Mouse (Mus musculus): ENCODE measurements at regions not wholly inside any gene's neighbourhood (a gene's known extent, or its start where the extent isn't known, plus 50 kb on each side); places are given as distances from the start of the nearest gene placed in this dataset.

GRCm38 (mm10) chr7:137723361-137724040 is 286.1 kb downstream of the Glrx3 start:
- Histone ChIP-seq H3K9ac (no peak overlapping the region), H3K36me3 (replicated peaks; ENCODE audit: control insufficient read depth, insufficient read depth) (no peaks in the 10 kb centered on the region), H3K9me3 (ENCODE audit: control insufficient read depth, low read length) (no peaks in the 10 kb centered on the region), H3K4me1 (replicated peaks; ENCODE audit: control insufficient read depth, insufficient read depth, low read length) (0 out of 2 replicates have a peak, but pooled peaks cover 14% of the 10 kb centered on the region), H3K27me3 (ENCODE audit: control insufficient read depth, insufficient read depth, low read length) (no peaks in the 10 kb centered on the region), H3K4me3 (replicated peaks; ENCODE audit: low read length) (no peak overlapping the region), H3K27ac (no peak overlapping the region), H3K4me2 (replicated peaks) (no peak overlapping the region)
- peak; percentile 55 for DNase-seq (ENCODE audit: low spot score)
- WGBS: 56% methylated on average over 7 of the region's 7 CpGs
- ATAC-seq (ENCODE audit: low FRiP score): peak; percentile 80; the same call in 1 of the 2 replicates

GRCm38 (mm10) chr7:137726031-137726430 is 288.6 kb downstream of the Glrx3 start:
- no peaks in the 10 kb centered on the region for H3K9me3 ChIP-seq (ENCODE audit: control insufficient read depth, low read length)
- H3K36me3 ChIP-seq (replicated peaks; ENCODE audit: control insufficient read depth, insufficient read depth): no peaks in the 10 kb centered on the region
- H3K27ac ChIP-seq: no peak overlapping the region
- H3K9ac ChIP-seq: no peak overlapping the region
- WGBS: 63% methylated on average over 7 of the region's 7 CpGs
- ATAC-seq (ENCODE audit: low FRiP score): peak; percentile 34; the same call in 1 of the 2 replicates
- H3K4me3 ChIP-seq (replicated peaks; ENCODE audit: low read length): no peak overlapping the region
- H3K4me1 ChIP-seq (replicated peaks; ENCODE audit: control insufficient read depth, insufficient read depth, low read length): 0 out of 2 replicates have a peak, but pooled peaks cover 14% of the 10 kb centered on the region
- DNase-seq (ENCODE audit: low spot score): peak; percentile 41
- H3K4me2 ChIP-seq (replicated peaks): no peak overlapping the region
- H3K27me3 ChIP-seq (ENCODE audit: control insufficient read depth, insufficient read depth, low read length): no peaks in the 10 kb centered on the region

GRCm38 (mm10) chr7:137735873-137736527 is 298.6 kb downstream of the Glrx3 start:
- ATAC-seq (ENCODE audit: low FRiP score) (no peak), DNase-seq (ENCODE audit: low spot score) (no peak)
- 86% methylated on average over 5 of the region's 5 CpGs for WGBS
- Histone ChIP-seq H3K36me3 (replicated peaks; ENCODE audit: control insufficient read depth, insufficient read depth) (no peaks in the 10 kb centered on the region), H3K4me1 (replicated peaks; ENCODE audit: control insufficient read depth, insufficient read depth, low read length) (no peaks in the 10 kb centered on the region), H3K27me3 (ENCODE audit: control insufficient read depth, insufficient read depth, low read length) (no peaks in the 10 kb centered on the region), H3K9ac (no peak overlapping the region), H3K4me2 (replicated peaks) (no peak overlapping the region), H3K27ac (no peak overlapping the region), H3K9me3 (ENCODE audit: control insufficient read depth, low read length) (no peaks in the 10 kb centered on the region), H3K4me3 (replicated peaks; ENCODE audit: low read length) (no peak overlapping the region)

- no peaks in the 10 kb centered on the region for H3K9me3 ChIP-seq (ENCODE audit: control insufficient read depth, low read length)
- ATAC-seq (ENCODE audit: low FRiP score) (no peak), DNase-seq (ENCODE audit: low spot score) (no peak)
- no peaks in the 10 kb centered on the region for H3K36me3 ChIP-seq (replicated peaks; ENCODE audit: control insufficient read depth, insufficient read depth)
- H3K27ac ChIP-seq: no peak overlapping the region
- H3K9ac ChIP-seq: no peak overlapping the region
- no peak overlapping the region for H3K4me3 ChIP-seq (replicated peaks; ENCODE audit: low read length)
- H3K4me1 ChIP-seq (replicated peaks; ENCODE audit: control insufficient read depth, insufficient read depth, low read length): peaks cover 8% of the 10 kb centered on the region; the same call in 1 of the 2 replicates
- no peaks in the 10 kb centered on the region for H3K27me3 ChIP-seq (ENCODE audit: control insufficient read depth, insufficient read depth, low read length)
- 77% methylated on average over 3 of the region's 3 CpGs for WGBS
- H3K4me2 ChIP-seq (replicated peaks): no peak overlapping the region
Measured at GRCm38 (mm10) chr7:137741702-137742101, 304.3 kb downstream of the Glrx3 start.

GRCm38 (mm10) chr7:137742297-137742751 is 304.9 kb downstream of the Glrx3 start:
- H3K9me3 ChIP-seq (ENCODE audit: control insufficient read depth, low read length): no peaks in the 10 kb centered on the region
- no peak for DNase-seq (ENCODE audit: low spot score)
- no peak overlapping the region for H3K27ac ChIP-seq
- H3K27me3 ChIP-seq (ENCODE audit: control insufficient read depth, insufficient read depth, low read length): no peaks in the 10 kb centered on the region
- ATAC-seq (ENCODE audit: low FRiP score): no peak
- no peak overlapping the region for H3K9ac ChIP-seq
- H3K4me1 ChIP-seq (replicated peaks; ENCODE audit: control insufficient read depth, insufficient read depth, low read length): peaks cover 8% of the 10 kb centered on the region; the same call in 1 of the 2 replicates
- 49% methylated on average over 7 of the region's 7 CpGs for WGBS
- H3K4me3 ChIP-seq (replicated peaks; ENCODE audit: low read length): no peak overlapping the region
- no peak overlapping the region for H3K4me2 ChIP-seq (replicated peaks)
- no peaks in the 10 kb centered on the region for H3K36me3 ChIP-seq (replicated peaks; ENCODE audit: control insufficient read depth, insufficient read depth)

GRCm38 (mm10) chr7:137745575-137745974 is 308.2 kb downstream of the Glrx3 start:
- Histone ChIP-seq H3K4me2 (replicated peaks) (no peak overlapping the region), H3K9ac (no peak overlapping the region), H3K36me3 (replicated peaks; ENCODE audit: control insufficient read depth, insufficient read depth) (no peaks in the 10 kb centered on the region), H3K4me1 (replicated peaks; ENCODE audit: control insufficient read depth, insufficient read depth, low read length) (peaks cover 8% of the 10 kb centered on the region; the same call in 1 of the 2 replicates), H3K27ac (no peak overlapping the region), H3K9me3 (ENCODE audit: control insufficient read depth, low read length) (no peaks in the 10 kb centered on the region), H3K27me3 (ENCODE audit: control insufficient read depth, insufficient read depth, low read length) (no peaks in the 10 kb centered on the region), H3K4me3 (replicated peaks; ENCODE audit: low read length) (no peak overlapping the region)
- DNase-seq (ENCODE audit: low spot score) (no peak), ATAC-seq (ENCODE audit: low FRiP score) (no peak)
- 68% methylated on average over 1 of the region's 1 CpGs for WGBS

GRCm38 (mm10) chr7:137745991-137746390 is 308.6 kb downstream of the Glrx3 start:
- WGBS: 77% methylated on average over 3 of the region's 3 CpGs

GRCm38 (mm10) chr7:137748936-137749335 is 311.5 kb downstream of the Glrx3 start:
- no peaks in the 10 kb centered on the region for H3K27me3 ChIP-seq (ENCODE audit: control insufficient read depth, insufficient read depth, low read length)
- H3K9ac ChIP-seq: no peak overlapping the region
- 59% methylated on average over 7 of the region's 7 CpGs for WGBS
- no peaks in the 10 kb centered on the region for H3K4me1 ChIP-seq (replicated peaks; ENCODE audit: control insufficient read depth, insufficient read depth, low read length)
- no peak for ATAC-seq (ENCODE audit: low FRiP score)
- H3K9me3 ChIP-seq (ENCODE audit: control insufficient read depth, low read length): no peaks in the 10 kb centered on the region
- no peaks in the 10 kb centered on the region for H3K36me3 ChIP-seq (replicated peaks; ENCODE audit: control insufficient read depth, insufficient read depth)
- DNase-seq (ENCODE audit: low spot score): no peak
- H3K27ac ChIP-seq: no peak overlapping the region
- no peak overlapping the region for H3K4me3 ChIP-seq (replicated peaks; ENCODE audit: low read length)
- H3K4me2 ChIP-seq (replicated peaks): no peak overlapping the region

More at GRCm38 (mm10) chr7:137745991-137746390, 308.6 kb downstream of the Glrx3 start:
- Histone ChIP-seq H3K9me3 (ENCODE audit: control insufficient read depth, low read length) (no peaks in the 10 kb centered on the region), H3K4me3 (replicated peaks; ENCODE audit: low read length) (no peak overlapping the region), H3K4me1 (replicated peaks; ENCODE audit: control insufficient read depth, insufficient read depth, low read length) (peaks cover 8% of the 10 kb centered on the region; the same call in 1 of the 2 replicates), H3K4me2 (replicated peaks) (no peak overlapping the region), H3K27ac (no peak overlapping the region), H3K36me3 (replicated peaks; ENCODE audit: control insufficient read depth, insufficient read depth) (no peaks in the 10 kb centered on the region), H3K27me3 (ENCODE audit: control insufficient read depth, insufficient read depth, low read length) (no peaks in the 10 kb centered on the region), H3K9ac (no peak overlapping the region)
- no peak for DNase-seq (ENCODE audit: low spot score)
- no peak for ATAC-seq (ENCODE audit: low FRiP score)

GRCm38 (mm10) chr7:137750741-137751140 is 313.3 kb downstream of the Glrx3 start:
- no peak for ATAC-seq (ENCODE audit: low FRiP score)
- 80% methylated on average over 1 of the region's 1 CpGs for WGBS

More at GRCm38 (mm10) chr7:137750741-137751140, 313.3 kb downstream of the Glrx3 start:
- Histone ChIP-seq H3K27me3 (ENCODE audit: control insufficient read depth, insufficient read depth, low read length) (no peaks in the 10 kb centered on the region), H3K36me3 (replicated peaks; ENCODE audit: control insufficient read depth, insufficient read depth) (no peaks in the 10 kb centered on the region), H3K27ac (no peak overlapping the region), H3K9ac (no peak overlapping the region), H3K4me3 (replicated peaks; ENCODE audit: low read length) (no peak overlapping the region), H3K4me1 (replicated peaks; ENCODE audit: control insufficient read depth, insufficient read depth, low read length) (no peaks in the 10 kb centered on the region), H3K9me3 (ENCODE audit: control insufficient read depth, low read length) (no peaks in the 10 kb centered on the region), H3K4me2 (replicated peaks) (no peak overlapping the region)
- no peak for DNase-seq (ENCODE audit: low spot score)
